Mouse (Mus musculus): ENCODE results near the gene Abca8a. TPM values are rescaled to one million over a fixed set of nuclear protein-coding genes. Genes with fewer than 3 reads are reported as not detected.

Gene Abca8a
- polyA plus RNA-seq, 1 experiment, result 7.6 TPM

DNA sequence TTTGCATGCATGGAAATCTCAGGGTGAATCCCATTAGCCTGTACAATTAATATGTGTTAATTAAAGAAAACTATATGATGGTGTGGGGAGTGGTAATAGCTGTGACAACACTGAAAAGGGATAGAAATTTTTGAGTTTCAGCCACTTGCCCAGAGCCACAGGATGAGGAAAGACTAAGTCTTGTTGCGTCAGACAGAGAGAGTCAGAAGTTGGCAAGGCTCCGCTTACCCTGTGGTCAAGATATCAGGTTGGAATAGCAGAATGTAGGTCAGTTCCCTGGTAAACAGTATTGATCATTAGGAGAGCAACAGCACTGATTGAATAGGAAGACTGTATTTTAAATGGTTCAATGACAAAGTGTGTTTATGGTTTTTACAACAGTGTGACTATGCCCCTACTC lies 58.0 kb downstream of the Abca8a start:
- no peaks in the 10 kb centered on the region for H3K27me3 ChIP-seq (replicated peaks; ENCODE audit: control insufficient read depth, insufficient read depth, low read length)
- TF ChIP-seq POLR2A (IDR thresholded peaks at IDR 0.05; ENCODE audit: low read depth, low read length), result no peak
- no peak for TF ChIP-seq CTCF (conservative IDR thresholded peaks at IDR 0.05; ENCODE audit: insufficient read depth, insufficient read length, low read depth, low read length)
- H3K27ac ChIP-seq (ENCODE audit: insufficient read depth, low read depth, low read length), result no peak overlapping the region
- no peak overlapping the region for H3K4me3 ChIP-seq (ENCODE audit: insufficient read depth, low read depth, low read length)
- no peaks in the 10 kb centered on the region for H3K4me1 ChIP-seq (ENCODE audit: control insufficient read depth, insufficient read depth, low read length)
- DNase-seq, result no peak
- WGBS, result 90% methylated on average over 2 of the region's 2 CpGs
- no peaks in the 10 kb centered on the region for H3K36me3 ChIP-seq (ENCODE audit: control insufficient read depth, insufficient read depth, low read length)

DNA sequence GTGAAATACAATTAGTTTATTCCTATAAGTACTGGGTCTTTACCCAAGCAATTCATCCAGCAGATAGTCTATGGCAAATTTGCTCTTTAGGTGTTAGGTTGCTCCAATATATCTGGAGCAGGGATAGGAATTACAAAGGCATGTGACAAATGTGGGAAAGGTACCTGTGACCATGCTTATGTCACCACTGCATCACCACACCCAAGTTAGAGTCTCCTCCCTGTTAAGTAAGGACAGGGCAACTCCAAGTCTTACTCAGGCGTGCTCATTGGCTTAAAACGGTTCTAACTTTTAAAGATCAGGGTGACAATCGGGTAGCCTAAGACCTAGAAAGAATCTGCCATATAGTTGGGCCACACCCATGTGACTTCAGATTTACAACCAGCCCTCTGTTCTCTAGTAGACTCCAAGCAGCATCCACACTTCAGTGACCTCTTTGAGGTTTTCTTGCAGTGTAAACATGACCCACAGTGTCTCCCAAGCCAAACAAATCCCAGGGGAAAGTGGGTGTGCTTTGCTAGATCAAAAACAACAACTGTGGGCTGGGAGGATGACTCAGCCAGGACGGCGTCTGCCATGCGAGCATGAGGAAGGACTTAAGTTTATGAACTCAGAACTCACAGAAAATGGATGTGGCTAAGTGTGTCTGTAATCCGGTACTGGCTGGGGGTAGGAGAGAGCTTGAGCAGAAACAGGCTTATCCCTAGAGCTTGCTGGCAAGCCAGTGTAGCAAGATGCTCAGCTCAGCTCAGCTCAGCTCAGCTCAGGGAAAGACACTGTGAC lies 66.7 kb downstream of the Abca8a start:
- H3K4me3 ChIP-seq (ENCODE audit: insufficient read depth, low read depth, low read length), result no peak overlapping the region
- no peak overlapping the region for H3K27ac ChIP-seq (ENCODE audit: insufficient read depth, low read depth, low read length)
- 17% methylated on average over 7 of the region's 7 CpGs for WGBS
- no peaks in the 10 kb centered on the region for H3K4me1 ChIP-seq (ENCODE audit: control insufficient read depth, insufficient read depth, low read length)
- no peaks in the 10 kb centered on the region for H3K27me3 ChIP-seq (replicated peaks; ENCODE audit: control insufficient read depth, insufficient read depth, low read length)
- DNase-seq, result peak; percentile 43
- TF ChIP-seq POLR2A (IDR thresholded peaks at IDR 0.05; ENCODE audit: low read depth, low read length), result no peak
- TF ChIP-seq CTCF (conservative IDR thresholded peaks at IDR 0.05; ENCODE audit: insufficient read depth, insufficient read length, low read depth, low read length), result no peak
- no peaks in the 10 kb centered on the region for H3K36me3 ChIP-seq (ENCODE audit: control insufficient read depth, insufficient read depth, low read length)

DNA sequence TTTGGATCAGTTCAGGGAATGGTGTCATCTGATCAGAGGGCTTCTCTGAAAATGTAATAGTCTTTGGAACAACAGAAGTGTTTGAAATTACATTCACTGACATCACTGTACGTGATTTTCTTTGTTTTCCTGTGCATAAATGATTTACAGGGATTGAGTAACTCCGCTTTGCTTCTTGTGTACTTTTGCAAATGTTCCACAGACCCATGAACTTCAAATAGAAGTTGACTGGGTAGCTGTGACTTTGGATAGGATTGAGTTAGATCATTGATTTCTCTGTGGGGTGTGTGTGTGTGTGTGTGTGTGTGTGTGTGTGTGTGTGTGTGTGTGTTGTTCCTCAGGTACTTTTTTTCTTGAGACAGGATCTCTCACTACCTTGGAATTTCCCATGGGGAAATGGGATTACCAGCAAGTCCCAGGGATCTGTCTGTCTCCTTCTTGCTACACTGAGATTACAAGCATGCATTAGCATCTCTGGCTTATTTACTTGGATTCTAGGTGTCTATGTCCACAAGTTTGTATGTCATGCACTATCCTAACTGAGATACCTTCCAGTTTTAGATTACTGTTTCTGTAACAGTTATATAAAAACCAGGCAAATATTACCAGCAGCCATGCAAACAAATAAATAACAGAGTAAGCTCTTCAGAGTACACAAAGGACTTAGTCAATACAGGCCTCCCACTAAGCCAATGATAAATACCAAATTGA lies 84.8 kb downstream of the Abca8a start:
- 45% methylated on average over 2 of the region's 2 CpGs for WGBS
- Histone ChIP-seq H3K27me3 (replicated peaks; ENCODE audit: control insufficient read depth, insufficient read depth, low read length) (no peaks in the 10 kb centered on the region), H3K4me1 (ENCODE audit: control insufficient read depth, insufficient read depth, low read length) (no peaks in the 10 kb centered on the region), H3K27ac (ENCODE audit: insufficient read depth, low read depth, low read length) (no peak overlapping the region), H3K36me3 (ENCODE audit: control insufficient read depth, insufficient read depth, low read length) (no peaks in the 10 kb centered on the region), H3K4me3 (ENCODE audit: insufficient read depth, low read depth, low read length) (no peak overlapping the region)
- DNase-seq, result peak; percentile 24
- no peak for TF ChIP-seq CTCF (conservative IDR thresholded peaks at IDR 0.05; ENCODE audit: insufficient read depth, insufficient read length, low read depth, low read length)
- TF ChIP-seq POLR2A (IDR thresholded peaks at IDR 0.05; ENCODE audit: low read depth, low read length), result no peak

DNA sequence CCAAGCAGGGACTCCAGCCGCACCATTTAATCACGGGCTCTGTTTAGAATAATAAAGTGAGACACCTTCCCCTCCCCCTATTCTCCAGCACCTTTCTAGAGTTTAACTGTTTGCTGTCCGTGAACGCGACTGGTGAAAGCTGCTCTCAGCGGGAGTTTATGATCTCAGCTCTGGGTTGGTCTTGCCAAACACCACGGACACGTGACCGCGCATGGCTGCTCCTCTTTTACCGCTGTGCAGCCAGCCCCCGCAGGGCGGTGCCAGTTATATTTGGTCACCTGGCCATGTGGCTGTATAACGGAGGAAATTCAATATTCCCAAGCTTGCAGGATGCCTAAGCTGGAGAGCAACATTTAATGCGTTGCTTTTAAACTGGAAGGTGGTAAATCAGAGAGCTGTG lies 100.2 kb downstream of the Abca8a start, which contains the start of gene Abca8b:
Abca8b (minus strand) TSS at position 222 of the 400 bp plus-strand sequence.
- DNase-seq, result peak; percentile 76
- Histone ChIP-seq H3K27ac (ENCODE audit: insufficient read depth, low read depth, low read length) (no peak within 1 kb of the TSS), H3K27me3 (replicated peaks; ENCODE audit: control insufficient read depth, insufficient read depth, low read length) (no peaks in the 10 kb centered on the region), H3K4me3 (ENCODE audit: insufficient read depth, low read depth, low read length) (peak within 1 kb of the TSS; percentile 20), H3K36me3 (ENCODE audit: control insufficient read depth, insufficient read depth, low read length) (no peaks in the 10 kb centered on the region), H3K4me1 (ENCODE audit: control insufficient read depth, insufficient read depth, low read length) (no peaks in the 10 kb centered on the region)
- TF ChIP-seq CTCF (conservative IDR thresholded peaks at IDR 0.05; ENCODE audit: insufficient read depth, insufficient read length, low read depth, low read length), result 0 out of 2 replicates have a peak, but pooled peaks have one; percentile 1
- no peak for TF ChIP-seq POLR2A (IDR thresholded peaks at IDR 0.05; ENCODE audit: low read depth, low read length)
- WGBS, result under 1% methylated on average over 15 of the region's 15 CpGs

DNA sequence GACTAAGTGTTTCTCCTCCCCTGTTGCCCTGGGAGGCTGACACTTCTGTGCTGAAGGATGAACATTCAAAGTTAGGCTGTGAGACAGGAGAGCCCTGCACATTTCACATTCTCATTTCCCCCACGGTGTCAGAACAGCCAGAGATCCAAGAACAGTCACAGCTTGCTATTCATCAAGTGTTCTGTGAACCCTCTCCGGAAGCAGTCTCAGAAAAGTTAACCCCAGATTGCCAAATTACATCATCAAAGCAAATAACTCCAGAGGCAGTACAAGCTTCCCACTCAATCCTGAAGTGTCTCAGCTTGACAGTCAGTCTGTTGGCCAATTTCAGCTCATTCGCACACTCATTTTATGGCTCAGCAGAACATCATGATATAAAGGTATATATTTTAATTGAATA lies 100.8 kb downstream of the Abca8a start:
- Histone ChIP-seq H3K27me3 (replicated peaks; ENCODE audit: control insufficient read depth, insufficient read depth, low read length) (no peaks in the 10 kb centered on the region), H3K36me3 (ENCODE audit: control insufficient read depth, insufficient read depth, low read length) (no peaks in the 10 kb centered on the region), H3K4me3 (ENCODE audit: insufficient read depth, low read depth, low read length) (peak overlapping the region; percentile 0; the same call in 1 of the 2 replicates), H3K27ac (ENCODE audit: insufficient read depth, low read depth, low read length) (no peak overlapping the region), H3K4me1 (ENCODE audit: control insufficient read depth, insufficient read depth, low read length) (no peaks in the 10 kb centered on the region)
- TF ChIP-seq CTCF (conservative IDR thresholded peaks at IDR 0.05; ENCODE audit: insufficient read depth, insufficient read length, low read depth, low read length), result no peak
- no peak for TF ChIP-seq POLR2A (IDR thresholded peaks at IDR 0.05; ENCODE audit: low read depth, low read length)
- DNase-seq, result peak; percentile 31
- 4% methylated on average over 3 of the region's 3 CpGs for WGBS

DNA sequence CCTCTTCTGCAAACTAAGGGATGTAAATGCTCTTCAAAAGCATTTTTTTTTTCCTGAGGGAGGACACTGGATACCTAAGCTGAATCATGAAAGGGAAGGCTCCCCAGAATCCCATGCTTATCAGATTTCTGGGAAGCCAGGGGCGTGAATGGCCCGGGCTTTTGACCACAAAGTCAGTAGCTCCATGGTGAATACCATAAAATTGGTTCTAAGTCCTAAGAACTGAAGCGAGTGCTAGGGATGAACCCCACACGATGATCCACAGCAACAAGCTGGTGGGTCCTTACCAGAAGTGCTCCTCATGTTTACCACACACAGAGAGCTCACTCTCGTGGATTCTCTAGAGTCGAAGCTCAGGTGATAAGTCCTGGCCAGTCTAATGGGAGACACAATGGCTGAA lies 101.8 kb downstream of the Abca8a start:
- Histone ChIP-seq H3K36me3 (ENCODE audit: control insufficient read depth, insufficient read depth, low read length) (no peaks in the 10 kb centered on the region), H3K4me1 (ENCODE audit: control insufficient read depth, insufficient read depth, low read length) (no peaks in the 10 kb centered on the region), H3K4me3 (ENCODE audit: insufficient read depth, low read depth, low read length) (no peak overlapping the region), H3K27me3 (replicated peaks; ENCODE audit: control insufficient read depth, insufficient read depth, low read length) (no peaks in the 10 kb centered on the region), H3K27ac (ENCODE audit: insufficient read depth, low read depth, low read length) (no peak overlapping the region)
- TF ChIP-seq CTCF (conservative IDR thresholded peaks at IDR 0.05; ENCODE audit: insufficient read depth, insufficient read length, low read depth, low read length), result no peak
- TF ChIP-seq POLR2A (IDR thresholded peaks at IDR 0.05; ENCODE audit: low read depth, low read length), result no peak
- 49% methylated on average over 6 of the region's 6 CpGs for WGBS
- no peak for DNase-seq

DNA sequence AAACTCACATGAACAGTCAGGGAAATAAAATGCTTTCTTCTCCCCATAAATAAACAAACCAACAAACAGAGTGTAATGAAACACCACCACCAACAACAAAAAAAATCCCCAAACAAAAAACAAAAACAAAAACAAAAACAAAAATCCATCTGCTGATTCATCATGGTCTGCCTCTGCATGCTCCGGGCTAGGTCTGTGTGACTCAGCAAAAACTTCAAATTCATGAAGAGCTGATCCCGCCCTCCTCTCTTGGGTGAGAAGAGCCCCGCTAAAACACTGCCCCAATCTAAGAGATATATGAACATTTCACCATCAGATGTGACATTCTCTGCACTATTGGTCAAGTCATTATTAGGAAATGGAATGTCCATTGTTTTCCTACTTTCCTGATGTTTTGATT lies 104.5 kb downstream of the Abca8a start:
- DNase-seq, result no peak
- H3K36me3 ChIP-seq (ENCODE audit: control insufficient read depth, insufficient read depth, low read length), result no peaks in the 10 kb centered on the region
- TF ChIP-seq CTCF (conservative IDR thresholded peaks at IDR 0.05; ENCODE audit: insufficient read depth, insufficient read length, low read depth, low read length), result no peak
- TF ChIP-seq POLR2A (IDR thresholded peaks at IDR 0.05; ENCODE audit: low read depth, low read length), result no peak
- H3K27me3 ChIP-seq (replicated peaks; ENCODE audit: control insufficient read depth, insufficient read depth, low read length), result no peaks in the 10 kb centered on the region
- WGBS, result 57% methylated on average over 3 of the region's 3 CpGs
- H3K4me3 ChIP-seq (ENCODE audit: insufficient read depth, low read depth, low read length), result no peak overlapping the region
- H3K4me1 ChIP-seq (ENCODE audit: control insufficient read depth, insufficient read depth, low read length), result no peaks in the 10 kb centered on the region
- no peak overlapping the region for H3K27ac ChIP-seq (ENCODE audit: insufficient read depth, low read depth, low read length)
